Mouse (Mus musculus) C2C12 (cell line): ENCODE measurements around the gene Sdhb. TPM values are rescaled to one million over a fixed set of nuclear protein-coding genes. Genes with fewer than 3 reads are reported as not detected.

Experiments
- H3K27me3 ChIP-seq: one replicate; pipeline ENCODE4 v1.6.1; 2011; ENCODE audit not compliant: control insufficient read depth, insufficient read depth, insufficient read length
- H3K36me3 ChIP-seq: one replicate; pipeline ENCODE4 v1.6.1; 2011; ENCODE audit not compliant: control insufficient read depth, insufficient read depth
- H3K4me3 ChIP-seq: one replicate; pipeline ENCODE4 v1.5.1; 2011; ENCODE audit warnings: mild to moderate bottlenecking, control low read depth; ENCODE audit not compliant: poor library complexity, insufficient read depth, severe bottlenecking
- H3K79me2 ChIP-seq: one replicate; pipeline ENCODE4 v1.6.1; 2011; ENCODE audit not compliant: control insufficient read depth, insufficient read depth
- H3K79me3 ChIP-seq: one replicate; pipeline ENCODE4 v1.6.1; 2011; ENCODE audit warnings: low read depth, control low read depth
- H3ac ChIP-seq: one replicate; pipeline ENCODE3; 2011; ENCODE audit warnings: low read depth; ENCODE audit not compliant: control insufficient read depth, insufficient read length
- CEBPB ChIP-seq: IDR thresholded peaks from one replicate; pipeline ENCODE4 v1.6.1; 2011; ENCODE audit warnings: low read depth, mild to moderate bottlenecking, control low read depth, moderate library complexity
- CTCF ChIP-seq: IDR thresholded peaks from one replicate; pipeline ENCODE4 v1.5.1; 2011; ENCODE audit not compliant: control insufficient read depth, insufficient read depth, insufficient read length
- FOSL1 ChIP-seq: IDR thresholded peaks from one replicate; pipeline ENCODE4 v1.8.0; 2011; ENCODE audit warnings: mild to moderate bottlenecking, low read length; ENCODE audit not compliant: poor library complexity, insufficient read depth, severe bottlenecking
- MAX ChIP-seq: IDR thresholded peaks from one replicate; pipeline ENCODE4 v1.6.1; 2011; ENCODE audit warnings: mild to moderate bottlenecking, control low read depth
- MYOD1 ChIP-seq: IDR thresholded peaks from one replicate; pipeline ENCODE4 v1.6.1; 2011; ENCODE audit warnings: low read depth; ENCODE audit not compliant: control insufficient read depth, insufficient read length
- MYOG ChIP-seq: IDR thresholded peaks from one replicate; pipeline ENCODE4 v1.6.1; 2011; ENCODE audit not compliant: control insufficient read depth, insufficient read length; ENCODE audit errors: extremely low read depth
- USF1 ChIP-seq: IDR thresholded peaks from one replicate; pipeline ENCODE4 v1.6.1; 2011; ENCODE audit warnings: low read depth, mild to moderate bottlenecking, control low read depth, moderate library complexity
- polyA plus RNA-seq: library from polyadenylated mRNA; unstranded; fragments of >200 nt; fragmentation: generic; extraction: Trizol; gene quantifications from one replicate; pipeline ENCODE4 v1.2.1, GENCODE M21; 2012; ENCODE audit warnings: missing spikeins

The Sdhb gene
- polyA plus RNA-seq, 1 experiment = 370 TPM

- peaks cover 7% of the 10 kb centered on the region for H3K36me3 ChIP-seq
- peaks cover 30% of the 10 kb centered on the region for H3K79me2 ChIP-seq
- H3ac ChIP-seq = no peak overlapping the region
- no peak overlapping the region for H3K4me3 ChIP-seq
- peaks cover 27% of the 10 kb centered on the region for H3K79me3 ChIP-seq
- no peak for TF ChIP-seq USF1
- H3K27me3 ChIP-seq = no peaks in the 10 kb centered on the region
These were observed 1.8 kb upstream of the Sdhb start for GRCm38 (mm10) chr4:140959128-140959679.

GRCm38 (mm10) chr4:140959715-140960479 is 1.1 kb upstream of the Sdhb start:
- Histone ChIP-seq H3K27me3 (no peaks in the 10 kb centered on the region), H3K4me3 (no peak overlapping the region), H3K79me3 (peaks cover 32% of the 10 kb centered on the region), H3ac (no peak overlapping the region), H3K79me2 (peaks cover 37% of the 10 kb centered on the region), H3K36me3 (peaks cover 7% of the 10 kb centered on the region)
- TF ChIP-seq MAX (no peak), CEBPB (peak; percentile 76)

- Histone ChIP-seq H3K79me2 (peaks cover 54% of the 10 kb centered on the region), H3ac (peak overlapping the region; percentile 71), H3K4me3 (peak overlapping the region; percentile 95), H3K27me3 (no peaks in the 10 kb centered on the region), H3K36me3 (peaks cover 13% of the 10 kb centered on the region), H3K79me3 (peaks cover 40% of the 10 kb centered on the region)
- TF ChIP-seq MAX (no peak), MYOD1 (no peak), CTCF (no peak), CEBPB (no peak)
These were observed 634 bp downstream of the Sdhb start for GRCm38 (mm10) chr4:140961467-140962206.

- Histone ChIP-seq H3K27me3 (no peaks in the 10 kb centered on the region), H3K36me3 (peaks cover 20% of the 10 kb centered on the region), H3ac (peak overlapping the region; percentile 71), H3K79me3 (peaks cover 40% of the 10 kb centered on the region), H3K4me3 (peak overlapping the region; percentile 95), H3K79me2 (peaks cover 57% of the 10 kb centered on the region)
- no peak for TF ChIP-seq MAX
- TF ChIP-seq MYOD1 = no peak
- TF ChIP-seq USF1 = no peak
- TF ChIP-seq FOSL1 = no peak
- TF ChIP-seq CTCF = no peak
- TF ChIP-seq CEBPB = no peak
- no peak for TF ChIP-seq MYOG
These were observed 1.4 kb downstream of the Sdhb start for GRCm38 (mm10) chr4:140962207-140962909.

GRCm38 (mm10) chr4:140962950-140963349 is 1.9 kb downstream of the Sdhb start:
- H3K27me3 ChIP-seq = no peaks in the 10 kb centered on the region
- peaks cover 26% of the 10 kb centered on the region for H3K36me3 ChIP-seq
- H3K79me3 ChIP-seq = peaks cover 40% of the 10 kb centered on the region
- no peak for TF ChIP-seq CTCF
- TF ChIP-seq CEBPB = no peak
- no peak for TF ChIP-seq MYOD1
- no peak for TF ChIP-seq USF1
- no peak for TF ChIP-seq MYOG
- no peak for TF ChIP-seq FOSL1
- TF ChIP-seq MAX = no peak
- H3K4me3 ChIP-seq = peak overlapping the region; percentile 95
- no peak overlapping the region for H3ac ChIP-seq
- H3K79me2 ChIP-seq = peaks cover 57% of the 10 kb centered on the region

- TF ChIP-seq MYOG (no peak), FOSL1 (no peak), MYOD1 (no peak), MAX (no peak), USF1 (no peak), CTCF (no peak), CEBPB (no peak)
- Histone ChIP-seq H3K79me3 (peaks cover 40% of the 10 kb centered on the region), H3K79me2 (peaks cover 57% of the 10 kb centered on the region), H3ac (no peak overlapping the region), H3K4me3 (no peak overlapping the region), H3K36me3 (peaks cover 38% of the 10 kb centered on the region), H3K27me3 (no peaks in the 10 kb centered on the region)
These were observed 3.1 kb downstream of the Sdhb start for GRCm38 (mm10) chr4:140963941-140964597.
